Comparison of ENCODE assay signal across 8 mouse cellular contexts in the genomic region with DNA sequence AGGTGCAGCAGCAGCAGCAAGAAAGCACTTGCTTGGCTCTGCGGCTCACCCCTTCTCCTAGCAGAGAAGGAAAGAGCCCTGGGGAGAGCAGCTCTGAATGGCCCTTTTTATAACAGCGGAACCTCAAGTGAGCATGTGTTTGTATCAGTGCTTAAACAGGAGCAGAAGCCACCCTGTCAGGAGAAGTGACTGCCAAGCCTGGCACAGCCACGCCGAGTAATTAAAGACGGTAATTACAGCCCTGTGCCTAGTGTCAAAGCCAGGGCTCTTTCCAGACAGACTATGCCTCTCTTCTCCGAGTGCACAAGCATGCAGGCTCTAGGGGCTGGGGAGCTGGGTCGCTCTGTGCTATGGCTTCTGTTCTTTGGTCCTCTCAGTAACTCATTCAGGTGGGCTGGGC. TPM values are rescaled to one million over a fixed set of nuclear protein-coding genes. Genes with fewer than 3 reads are reported as not detected.
DNase-seq lines count a peak whose midpoint lies in the region; ATAC-seq and TF ChIP-seq lines count a peak whose summit lies in the region.

No protein-coding gene starts in this region.

- TF ChIP-seq POLR2A in lung, adult 2 months (IDR thresholded peaks at IDR 0.05; ENCODE audit: borderline replicate concordance, extremely low read depth, low read depth, low read length), result no peak

- TF ChIP-seq EP300 in liver, postnatal 0 days (IDR thresholded peaks at IDR 0.05; ENCODE audit: low read depth), result no peak

- no peak for TF ChIP-seq CTCF in liver, postnatal 0 days (IDR thresholded peaks at IDR 0.05; ENCODE audit: low read depth)
- no peak for TF ChIP-seq CTCF in lung, adult 2 months (IDR thresholded peaks at IDR 0.05; ENCODE audit: insufficient read depth, low read length)

- DNase-seq in liver, postnatal 0 days, result no peak
- peak; percentile 79 to 83 for DNase-seq in cerebellum, postnatal 14 days
- DNase-seq in kidney, postnatal 25 days, result no peak
- DNase-seq in spleen, adult 18-20 months, result no peak
- no peak for DNase-seq in lung, adult 2 months

- peak overlapping the region; percentile 40; the same call in 1 of the 2 replicates for H3K9ac ChIP-seq in liver, embryonic 12.5 days
- no peak overlapping the region for H3K9ac ChIP-seq in liver, postnatal 0 days (replicated peaks)
- peak overlapping the region; percentile 58 for H3K9ac ChIP-seq in heart, embryonic 16.5 days (ENCODE audit: low read length)
- H3K9ac ChIP-seq in midbrain, embryonic 13.5 days (replicated peaks), result no peak overlapping the region

- H3K27ac ChIP-seq in liver, embryonic 12.5 days, result peak overlapping the region; percentile 54
- H3K27ac ChIP-seq in liver, postnatal 0 days (ENCODE audit: low read depth), result no peak overlapping the region
- H3K27ac ChIP-seq in heart, embryonic 16.5 days (ENCODE audit: low read length), result peak overlapping the region; percentile 89
- 0 out of 2 replicates have a peak overlapping the region, but pooled peaks have one; percentile 30 for H3K27ac ChIP-seq in midbrain, embryonic 13.5 days

- no peak overlapping the region for H3K4me2 ChIP-seq in liver, embryonic 12.5 days
- no peak overlapping the region for H3K4me2 ChIP-seq in liver, postnatal 0 days (ENCODE audit: low read depth, low read length)
- H3K4me2 ChIP-seq in heart, embryonic 16.5 days (ENCODE audit: low read depth, low read length), result no peak overlapping the region
- no peak overlapping the region for H3K4me2 ChIP-seq in midbrain, embryonic 13.5 days (replicated peaks)

- 83% methylated on average over 7 of the region's 7 CpGs for WGBS in liver, embryonic 12.5 days (ENCODE audit: insufficient replicate concordance)
- WGBS in liver, postnatal 0 days (ENCODE audit: insufficient replicate concordance), result 81% methylated on average over 7 of the region's 7 CpGs
- WGBS in heart, embryonic 16.5 days, result 46% methylated on average over 7 of the region's 7 CpGs
- WGBS in midbrain, embryonic 13.5 days, result 48% methylated on average over 7 of the region's 7 CpGs
- WGBS in lung, adult 2 months, result 61% methylated on average over 7 of the region's 7 CpGs

- ATAC-seq in liver, embryonic 12.5 days, result no peak
- ATAC-seq in liver, postnatal 0 days, result no peak
- no peak for ATAC-seq in heart, embryonic 16.5 days (replicated peaks; ENCODE audit: extremely low read depth, insufficient read depth, low FRiP score)
- ATAC-seq in midbrain, embryonic 13.5 days, result peak; percentile 56

- H3K4me3 ChIP-seq in liver, embryonic 12.5 days, result no peak overlapping the region
- no peak overlapping the region for H3K4me3 ChIP-seq in liver, postnatal 0 days (ENCODE audit: low read depth, low read length)
- no peak overlapping the region for H3K4me3 ChIP-seq in heart, embryonic 16.5 days (ENCODE audit: low read length)
- no peak overlapping the region for H3K4me3 ChIP-seq in midbrain, embryonic 13.5 days (replicated peaks)
- H3K4me3 ChIP-seq in lung, adult 2 months (replicated peaks; ENCODE audit: extremely low read depth, low read depth, low read length), result no peak overlapping the region

- no peaks in the 10 kb centered on the region for H3K27me3 ChIP-seq in liver, embryonic 12.5 days (replicated peaks)
- H3K27me3 ChIP-seq in liver, postnatal 0 days (ENCODE audit: insufficient read depth, low read length), result no peaks in the 10 kb centered on the region
- H3K27me3 ChIP-seq in heart, embryonic 16.5 days (ENCODE audit: control insufficient read depth, insufficient read depth, low read length), result no peaks in the 10 kb centered on the region
- H3K27me3 ChIP-seq in midbrain, embryonic 13.5 days, result no peaks in the 10 kb centered on the region

- H3K4me1 ChIP-seq in liver, embryonic 12.5 days, result peaks cover 97% of the 10 kb centered on the region
- peaks cover 24% of the 10 kb centered on the region for H3K4me1 ChIP-seq in liver, postnatal 0 days (ENCODE audit: insufficient read depth)
- peaks cover 93% of the 10 kb centered on the region for H3K4me1 ChIP-seq in heart, embryonic 16.5 days (ENCODE audit: control insufficient read depth, insufficient read depth, low read length)
- peaks cover 43% of the 10 kb centered on the region for H3K4me1 ChIP-seq in midbrain, embryonic 13.5 days (replicated peaks)
- peaks cover 11% of the 10 kb centered on the region for H3K4me1 ChIP-seq in lung, adult 2 months (ENCODE audit: control insufficient read depth, insufficient read depth, low read length)

- peaks cover 23% of the 10 kb centered on the region for H3K36me3 ChIP-seq in liver, embryonic 12.5 days
- no peaks in the 10 kb centered on the region for H3K36me3 ChIP-seq in liver, postnatal 0 days (replicated peaks; ENCODE audit: insufficient read depth, low read length)
- H3K36me3 ChIP-seq in heart, embryonic 16.5 days (ENCODE audit: control insufficient read depth, insufficient read depth), result no peaks in the 10 kb centered on the region
- H3K36me3 ChIP-seq in midbrain, embryonic 13.5 days, result no peaks in the 10 kb centered on the region

- H3K9me3 ChIP-seq in liver, embryonic 12.5 days (replicated peaks), result no peaks in the 10 kb centered on the region
- no peaks in the 10 kb centered on the region for H3K9me3 ChIP-seq in liver, postnatal 0 days (ENCODE audit: low read length)
- no peaks in the 10 kb centered on the region for H3K9me3 ChIP-seq in heart, embryonic 16.5 days (replicated peaks; ENCODE audit: control insufficient read depth, low read length)
- H3K9me3 ChIP-seq in midbrain, embryonic 13.5 days, result no peaks in the 10 kb centered on the region

RNA-seq across cellular contexts. Expression of gene Shb, which starts 54.1 kb away (rescaled TPM):
- 8.7 and 9.9 TPM in 2 replicates for polyA plus RNA-seq in liver, embryonic 12.5 days (2016; fragmentation: Nextera tagmentation; extraction: Ambion mirVana)
- 2.5 and 3.2 TPM in 2 replicates for polyA plus RNA-seq in liver, postnatal 0 days (2015; fragmentation: Nextera tagmentation; extraction: Ambion mirVana)
- polyA plus RNA-seq in heart, embryonic 16.5 days (2015; fragmentation: Nextera tagmentation; extraction: Ambion mirVana), result 7.6 and 9.2 TPM in 2 replicates
- 2.7 and 3.6 TPM in 2 replicates for polyA plus RNA-seq in midbrain, embryonic 13.5 days (2015; fragmentation: Nextera tagmentation; extraction: Ambion mirVana)
- polyA plus RNA-seq in lung, adult 2 months (2012; rRNA removed), result 36.2 and 37.7 TPM in 2 replicates

Comparison
In these comparisons a context has a peak if more than half of its experiments do, and no peak if none do; other contexts are left out.
1. H3K9ac ChIP-seq: peak in liver, embryonic 12.5 days (single experiment) and heart, embryonic 16.5 days (single experiment); none in liver, postnatal 0 days (single experiment) and midbrain, embryonic 13.5 days (single experiment).
2. DNase-seq: peak in cerebellum, postnatal 14 days (2 of 2); none in liver, postnatal 0 days (single experiment), kidney, postnatal 25 days (0 of 2), spleen, adult 18-20 months (0 of 2) and lung, adult 2 months (single experiment).